Mouse (Mus musculus) forebrain, embryonic 12.5 days (tissue): ENCODE measurements around the gene Clrn3. TPM values are rescaled to one million over a fixed set of nuclear protein-coding genes. Genes with fewer than 3 reads are reported as not detected.

Experiments used
- microRNA counts: library from miRNA; unstranded; fragments of <30 nt; microRNA quantifications from one replicate; lab custom pipeline; 2017
- microRNA-seq: library from miRNA; unstranded; fragments of <30 nt; microRNA quantifications from one replicate; pipeline ENCODE4, GENCODE M21; 2017
- polyA plus RNA-seq: library from polyadenylated mRNA; unstranded; fragments of >200 nt; fragmentation: Nextera tagmentation; extraction: Ambion mirVana; gene quantifications from 2 replicates; pipeline ENCODE4 v1.2.1, GENCODE M21; 2016

The Clrn3 gene
- polyA plus RNA-seq, 1 experiment from 2014 or later = not detected

MicroRNAs encoded within 50 kb of the gene (microRNA counts, 519-probe panel; counts per million panel counts)
- microRNA mmu-miR-1962 (lab: Ali Mortazavi, UCI) = not detected

Small RNA genes lying within 50 kb of the gene (microRNA-seq; reads per million reads assigned to microRNA genes)
- not detected for gene Mir1962

Other genes starting within 250 kb of the Clrn3 start
- 0.14 TPM in 1 of 2 replicates, not detected in the other for gene Foxi2, start 118.3 kb downstream of the Clrn3 start, polyA plus RNA-seq
- 1.1 and 1.3 TPM in 2 replicates for gene Ptpre, start 8.8 kb upstream of the Clrn3 start, polyA plus RNA-seq
- gene Mki67, start 187.7 kb upstream of the Clrn3 start, polyA plus RNA-seq = 63.2 and 67.6 TPM in 2 replicates